Mouse (Mus musculus): ENCODE measurements around the gene Il27ra. TPM values are rescaled to one million over a fixed set of nuclear protein-coding genes. Genes with fewer than 3 reads are reported as not detected.
A peak's percentile ranks its signal among the peaks of the same experiment; 100 is the strongest.

Gene Il27ra
- polyA plus RNA-seq, 1 experiment from 2014 or later, result 1.5 TPM

GRCm38 (mm10) chr8:84072321-84072720 is 29.9 kb upstream of the Il27ra start:
- Histone ChIP-seq H3K27ac (no peak overlapping the region), H3K4me1 (peaks cover 47% of the 10 kb centered on the region), H3K4me3 (no peak overlapping the region), H3K9ac (no peak overlapping the region), H3K27me3 (replicated peaks) (no peaks in the 10 kb centered on the region), H3K9me3 (replicated peaks) (no peaks in the 10 kb centered on the region), H3K4me2 (no peak overlapping the region), H3K36me3 (peaks cover 18% of the 10 kb centered on the region)
- ATAC-seq, result no peak
- 85% methylated on average over 10 of the region's 10 CpGs for WGBS (ENCODE audit: insufficient replicate concordance)

- Histone ChIP-seq H3K4me3 (no peak overlapping the region), H3K4me1 (peaks cover 48% of the 10 kb centered on the region), H3K4me2 (no peak overlapping the region), H3K27ac (no peak overlapping the region), H3K9me3 (replicated peaks) (no peaks in the 10 kb centered on the region), H3K9ac (no peak overlapping the region), H3K36me3 (peaks cover 18% of the 10 kb centered on the region), H3K27me3 (replicated peaks) (no peaks in the 10 kb centered on the region)
- WGBS (ENCODE audit: insufficient replicate concordance), result 53% methylated on average over 3 of the region's 3 CpGs
- ATAC-seq, result no peak
These were observed 29.5 kb upstream of the Il27ra start for GRCm38 (mm10) chr8:84071921-84072320.

GRCm38 (mm10) chr8:84070667-84071066 is 28.3 kb upstream of the Il27ra start:
- no peak for ATAC-seq
- peaks cover 49% of the 10 kb centered on the region for H3K4me1 ChIP-seq
- H3K36me3 ChIP-seq, result peaks cover 13% of the 10 kb centered on the region
- no peak overlapping the region for H3K4me3 ChIP-seq
- no peak overlapping the region for H3K27ac ChIP-seq
- H3K27me3 ChIP-seq (replicated peaks), result no peaks in the 10 kb centered on the region
- no peaks in the 10 kb centered on the region for H3K9me3 ChIP-seq (replicated peaks)
- H3K9ac ChIP-seq, result no peak overlapping the region
- 77% methylated on average over 2 of the region's 2 CpGs for WGBS (ENCODE audit: insufficient replicate concordance)
- H3K4me2 ChIP-seq, result no peak overlapping the region

- peaks cover 13% of the 10 kb centered on the region for H3K36me3 ChIP-seq
- H3K9me3 ChIP-seq (replicated peaks), result no peaks in the 10 kb centered on the region
- no peak overlapping the region for H3K27ac ChIP-seq
- no peak for ATAC-seq
- H3K4me2 ChIP-seq, result no peak overlapping the region
- 64% methylated on average over 5 of the region's 5 CpGs for WGBS (ENCODE audit: insufficient replicate concordance)
- H3K9ac ChIP-seq, result no peak overlapping the region
- H3K27me3 ChIP-seq (replicated peaks), result no peaks in the 10 kb centered on the region
- no peak overlapping the region for H3K4me3 ChIP-seq
- peaks cover 53% of the 10 kb centered on the region for H3K4me1 ChIP-seq
These were observed 27.9 kb upstream of the Il27ra start for GRCm38 (mm10) chr8:84070241-84070640.

- no peak for ATAC-seq
- no peak overlapping the region for H3K4me2 ChIP-seq
- H3K27me3 ChIP-seq (replicated peaks), result no peaks in the 10 kb centered on the region
- no peaks in the 10 kb centered on the region for H3K9me3 ChIP-seq (replicated peaks)
- H3K4me1 ChIP-seq, result peaks cover 58% of the 10 kb centered on the region
- 73% methylated on average over 2 of the region's 2 CpGs for WGBS (ENCODE audit: insufficient replicate concordance)
- H3K36me3 ChIP-seq, result peaks cover 8% of the 10 kb centered on the region
- no peak overlapping the region for H3K4me3 ChIP-seq
- H3K9ac ChIP-seq, result no peak overlapping the region
- H3K27ac ChIP-seq, result no peak overlapping the region
These were observed 27.4 kb upstream of the Il27ra start for GRCm38 (mm10) chr8:84069750-84070149.

- Histone ChIP-seq H3K4me1 (peaks cover 62% of the 10 kb centered on the region), H3K4me3 (no peak overlapping the region)
- 54% methylated on average over 1 of the region's 1 CpGs for WGBS (ENCODE audit: insufficient replicate concordance)
These were observed 26.8 kb upstream of the Il27ra start for GRCm38 (mm10) chr8:84069169-84069568.

GRCm38 (mm10) chr8:84068316-84069035 is 26.1 kb upstream of the Il27ra start:
- Histone ChIP-seq H3K4me2 (peak overlapping the region; percentile 89), H3K4me1 (peaks cover 69% of the 10 kb centered on the region), H3K27ac (no peak overlapping the region)

More at GRCm38 (mm10) chr8:84069169-84069568, 26.8 kb upstream of the Il27ra start:
- H3K9me3 ChIP-seq (replicated peaks), result no peaks in the 10 kb centered on the region
- H3K36me3 ChIP-seq, result peaks cover 4% of the 10 kb centered on the region; the same call in 1 of the 2 replicates
- no peak overlapping the region for H3K9ac ChIP-seq
- H3K4me2 ChIP-seq, result 0 out of 2 replicates have a peak overlapping the region, but pooled peaks have one; percentile 12
- H3K27me3 ChIP-seq (replicated peaks), result no peaks in the 10 kb centered on the region
- no peak for ATAC-seq
- H3K27ac ChIP-seq, result no peak overlapping the region

DNA sequence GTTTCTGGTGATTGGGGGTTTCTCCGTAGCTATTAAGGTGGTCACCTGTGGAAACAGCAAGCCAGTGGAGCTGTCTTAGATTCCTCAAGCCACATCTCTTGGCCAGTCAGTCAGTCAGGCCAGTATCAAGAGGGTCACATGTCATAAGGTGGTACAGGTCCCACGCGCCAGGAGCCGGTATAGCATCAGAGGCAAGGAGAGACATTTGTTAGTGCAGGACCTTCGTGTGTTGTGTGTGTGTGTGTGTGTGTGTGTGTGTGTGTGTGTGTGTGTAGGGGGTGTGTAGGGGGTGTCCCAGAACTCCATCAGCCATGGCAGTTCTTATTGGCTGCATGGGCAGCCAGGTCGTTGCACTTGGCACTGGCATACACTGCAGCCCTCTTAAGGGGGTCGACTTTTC is 25.5 kb upstream of the Il27ra start:
- peak overlapping the region; percentile 79 for H3K4me3 ChIP-seq
- H3K27ac ChIP-seq, result peak overlapping the region; percentile 57
- H3K9ac ChIP-seq, result 0 out of 2 replicates have a peak overlapping the region, but pooled peaks have one; percentile 45
- no peaks in the 10 kb centered on the region for H3K36me3 ChIP-seq
- ATAC-seq, result no peak
- peak overlapping the region; percentile 89 for H3K4me2 ChIP-seq
- H3K9me3 ChIP-seq (replicated peaks), result no peaks in the 10 kb centered on the region
- 76% methylated on average over 7 of the region's 7 CpGs for WGBS (ENCODE audit: insufficient replicate concordance)
- H3K4me1 ChIP-seq, result peaks cover 69% of the 10 kb centered on the region
- H3K27me3 ChIP-seq (replicated peaks), result no peaks in the 10 kb centered on the region

More at GRCm38 (mm10) chr8:84068316-84069035, 26.1 kb upstream of the Il27ra start:
- Histone ChIP-seq H3K36me3 (no peaks in the 10 kb centered on the region), H3K27me3 (replicated peaks) (no peaks in the 10 kb centered on the region), H3K9ac (peak overlapping the region; percentile 6; the same call in 1 of the 2 replicates), H3K4me3 (no peak overlapping the region), H3K9me3 (replicated peaks) (no peaks in the 10 kb centered on the region)
- WGBS (ENCODE audit: insufficient replicate concordance), result 38% methylated on average over 12 of the region's 12 CpGs
- no peak for ATAC-seq

DNA sequence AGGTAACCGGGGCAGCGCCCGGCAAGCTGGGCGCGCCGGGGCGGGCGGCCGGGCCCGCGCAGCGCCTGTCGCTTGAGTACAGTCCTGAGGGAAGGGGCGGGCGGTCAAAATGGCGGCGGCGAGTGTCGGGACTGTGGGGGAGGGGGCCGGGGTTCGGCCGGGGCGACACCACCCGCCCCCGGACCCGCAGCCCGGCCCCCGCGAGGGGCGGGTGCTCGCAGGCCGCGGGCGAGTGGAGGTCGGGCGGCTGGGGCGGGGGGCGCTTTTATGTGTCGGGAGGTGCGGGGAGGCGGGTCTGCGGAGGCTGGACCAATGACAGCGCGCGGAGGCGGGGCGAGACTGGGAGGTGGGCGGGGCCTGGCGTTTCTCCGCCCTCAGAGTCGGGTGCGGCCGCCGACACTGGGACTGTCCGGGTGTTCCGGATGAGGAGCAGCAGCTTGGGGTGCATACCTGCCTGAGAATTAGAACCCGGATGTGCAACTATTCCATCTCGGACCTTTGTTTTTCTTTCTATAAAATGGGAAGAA is 24.7 kb upstream of the Il27ra start:
- 1% methylated on average over 54 of the region's 58 CpGs for WGBS (ENCODE audit: insufficient replicate concordance)
- no peaks in the 10 kb centered on the region for H3K36me3 ChIP-seq
- no peaks in the 10 kb centered on the region for H3K9me3 ChIP-seq (replicated peaks)
- H3K4me2 ChIP-seq, result peak overlapping the region; percentile 89
- H3K27me3 ChIP-seq (replicated peaks), result no peaks in the 10 kb centered on the region
- peak overlapping the region; percentile 81 for H3K9ac ChIP-seq
- peak overlapping the region; percentile 98 for H3K27ac ChIP-seq
- ATAC-seq, result peak; percentile 69
- peak overlapping the region; percentile 79 for H3K4me3 ChIP-seq
- peaks cover 66% of the 10 kb centered on the region for H3K4me1 ChIP-seq

- no peaks in the 10 kb centered on the region for H3K9me3 ChIP-seq (replicated peaks)
- WGBS (ENCODE audit: insufficient replicate concordance), result under 1% methylated on average over 51 of the region's 51 CpGs
- no peaks in the 10 kb centered on the region for H3K36me3 ChIP-seq
- ATAC-seq, result peak; percentile 95
- peak within 1 kb of the TSS; percentile 79 for H3K4me3 ChIP-seq
- H3K27me3 ChIP-seq (replicated peaks), result no peaks in the 10 kb centered on the region
- peak within 1 kb of the TSS; percentile 98 for H3K27ac ChIP-seq
- peaks cover 59% of the 10 kb centered on the region for H3K4me1 ChIP-seq
- peak within 1 kb of the TSS; percentile 85 for H3K9ac ChIP-seq
- H3K4me2 ChIP-seq, result peak within 1 kb of the TSS; percentile 89
These were observed 24.0 kb upstream of the Il27ra start, which contains the start of gene Rfx1 for GRCm38 (mm10) chr8:84066291-84066930. Gene Rfx1, plus strand, starts transcription at chr8:84066834.

DNA sequence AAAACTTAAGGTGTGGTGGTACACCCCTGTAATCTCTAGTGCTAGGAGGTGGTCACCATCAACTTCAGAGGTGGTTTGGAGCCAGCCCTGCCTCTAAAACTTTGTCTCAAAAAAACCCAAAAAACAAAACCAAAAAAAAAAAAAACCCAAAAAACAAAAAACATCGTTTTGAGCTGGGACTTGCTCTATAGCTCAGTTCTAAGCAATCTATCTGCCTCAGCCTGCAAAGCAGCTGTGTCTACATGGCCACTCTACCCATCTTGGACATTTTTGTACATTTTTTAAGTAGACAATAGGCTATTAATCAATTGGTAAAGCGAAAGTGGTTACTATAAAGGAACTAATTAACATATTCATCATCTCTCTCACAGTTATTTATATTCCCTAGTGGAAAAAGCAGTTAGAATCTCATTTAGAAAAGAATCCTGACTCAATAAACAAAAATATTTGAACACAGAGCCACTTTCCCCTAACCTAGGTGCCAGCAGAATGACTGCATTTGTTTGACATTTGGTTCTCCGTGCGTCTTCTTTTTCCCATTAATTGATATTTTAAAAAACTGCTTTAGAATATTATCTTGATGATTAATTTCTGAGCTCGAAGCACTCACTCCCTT is 23.2 kb upstream of the Il27ra start:
- H3K9ac ChIP-seq, result peak overlapping the region; percentile 85
- no peaks in the 10 kb centered on the region for H3K36me3 ChIP-seq
- H3K27ac ChIP-seq, result peak overlapping the region; percentile 98
- no peaks in the 10 kb centered on the region for H3K27me3 ChIP-seq (replicated peaks)
- H3K9me3 ChIP-seq (replicated peaks), result no peaks in the 10 kb centered on the region
- peak overlapping the region; percentile 79 for H3K4me3 ChIP-seq
- H3K4me2 ChIP-seq, result peak overlapping the region; percentile 89
- 27% methylated on average over 5 of the region's 5 CpGs for WGBS (ENCODE audit: insufficient replicate concordance)
- ATAC-seq, result no peak
- peaks cover 56% of the 10 kb centered on the region for H3K4me1 ChIP-seq

- no peaks in the 10 kb centered on the region for H3K36me3 ChIP-seq
These were observed 22.6 kb upstream of the Il27ra start, which contains the start of gene Gm10643 for GRCm38 (mm10) chr8:84065037-84065436. Gene Gm10643, minus strand, starts transcription at chr8:84065137.

More at GRCm38 (mm10) chr8:84065037-84065436, 22.6 kb upstream of the Il27ra start, which contains the start of gene Gm10643:
- 96% methylated on average over 1 of the region's 1 CpGs for WGBS (ENCODE audit: insufficient replicate concordance)
- Histone ChIP-seq H3K27ac (peak within 1 kb of the TSS; percentile 98), H3K9me3 (replicated peaks) (no peaks in the 10 kb centered on the region), H3K4me3 (peak within 1 kb of the TSS; percentile 79), H3K4me2 (peak within 1 kb of the TSS; percentile 89), H3K27me3 (replicated peaks) (no peaks in the 10 kb centered on the region), H3K4me1 (peaks cover 56% of the 10 kb centered on the region), H3K9ac (peak within 1 kb of the TSS; percentile 85)
- no peak for ATAC-seq
